Mouse (Mus musculus): ENCODE results near the gene Dohh. TPM values are rescaled to one million over a fixed set of nuclear protein-coding genes. Genes with fewer than 3 reads are reported as not detected.

Dohh gene
- polyA plus RNA-seq, 1 experiment = 23.0 TPM

GRCm38 (mm10) chr10:81362336-81362949 is 21.8 kb upstream of the Dohh start:
- TF ChIP-seq CTCF (IDR thresholded peaks at IDR 0.05; ENCODE audit: control insufficient read depth, insufficient read depth, low read length) = no peak
- TF ChIP-seq POLR2A (IDR thresholded peaks at IDR 0.05; ENCODE audit: borderline replicate concordance, control insufficient read depth, low read depth, low read length) = peak; percentile 66; the same call in 1 of the 2 replicates
- no peak overlapping the region for H3K4me3 ChIP-seq (replicated peaks; ENCODE audit: control insufficient read depth, low read depth, low read length)
- H3K4me1 ChIP-seq (ENCODE audit: control insufficient read depth, insufficient read depth, low read length) = peaks cover 8% of the 10 kb centered on the region
- H3K27ac ChIP-seq (ENCODE audit: control insufficient read depth, insufficient read depth, low read depth, low read length, poor library complexity) = peak overlapping the region; percentile 67
- WGBS = 64% methylated on average over 12 of the region's 12 CpGs

GRCm38 (mm10) chr10:81363436-81364346 is 20.5 kb upstream of the Dohh start:
- Histone ChIP-seq H3K4me1 (ENCODE audit: control insufficient read depth, insufficient read depth, low read length) (peaks cover 7% of the 10 kb centered on the region), H3K27ac (ENCODE audit: control insufficient read depth, insufficient read depth, low read depth, low read length, poor library complexity) (peak overlapping the region; percentile 67; the same call in 1 of the 2 replicates), H3K4me3 (replicated peaks; ENCODE audit: control insufficient read depth, low read depth, low read length) (no peak overlapping the region)
- 91% methylated on average over 54 of the region's 54 CpGs for WGBS
- no peak for TF ChIP-seq POLR2A (IDR thresholded peaks at IDR 0.05; ENCODE audit: borderline replicate concordance, control insufficient read depth, low read depth, low read length)

GRCm38 (mm10) chr10:81364666-81365065 is 19.6 kb upstream of the Dohh start:
- TF ChIP-seq CTCF (IDR thresholded peaks at IDR 0.05; ENCODE audit: control insufficient read depth, insufficient read depth, low read length) (no peak), POLR2A (IDR thresholded peaks at IDR 0.05; ENCODE audit: borderline replicate concordance, control insufficient read depth, low read depth, low read length) (0 out of 2 replicates have a peak, but pooled peaks have one; percentile 39)
- WGBS = 89% methylated on average over 28 of the region's 28 CpGs
- Histone ChIP-seq H3K27ac (ENCODE audit: control insufficient read depth, insufficient read depth, low read depth, low read length, poor library complexity) (no peak overlapping the region), H3K4me1 (ENCODE audit: control insufficient read depth, insufficient read depth, low read length) (peaks cover 7% of the 10 kb centered on the region), H3K4me3 (replicated peaks; ENCODE audit: control insufficient read depth, low read depth, low read length) (no peak overlapping the region)

- WGBS = 72% methylated on average over 4 of the region's 4 CpGs
- H3K4me3 ChIP-seq (replicated peaks; ENCODE audit: control insufficient read depth, low read depth, low read length) = no peak overlapping the region
- H3K27ac ChIP-seq (ENCODE audit: control insufficient read depth, insufficient read depth, low read depth, low read length, poor library complexity) = 0 out of 2 replicates have a peak overlapping the region, but pooled peaks have one; percentile 40
- peaks cover 7% of the 10 kb centered on the region for H3K4me1 ChIP-seq (ENCODE audit: control insufficient read depth, insufficient read depth, low read length)
- TF ChIP-seq POLR2A (IDR thresholded peaks at IDR 0.05; ENCODE audit: borderline replicate concordance, control insufficient read depth, low read depth, low read length) (no peak), CTCF (IDR thresholded peaks at IDR 0.05; ENCODE audit: control insufficient read depth, insufficient read depth, low read length) (no peak)
These were observed 19.2 kb upstream of the Dohh start for GRCm38 (mm10) chr10:81365073-81365472.

GRCm38 (mm10) chr10:81365672-81366476 is 18.4 kb upstream of the Dohh start, which contains the start of gene 4930404N11Rik:
Gene 4930404N11Rik (minus strand): TSS chr10:81365816.
- TF ChIP-seq CTCF (IDR thresholded peaks at IDR 0.05; ENCODE audit: control insufficient read depth, insufficient read depth, low read length) (no peak), POLR2A (IDR thresholded peaks at IDR 0.05; ENCODE audit: borderline replicate concordance, control insufficient read depth, low read depth, low read length) (peak; percentile 50; the same call in 1 of the 2 replicates)
- Histone ChIP-seq H3K27ac (ENCODE audit: control insufficient read depth, insufficient read depth, low read depth, low read length, poor library complexity) (peak within 1 kb of the TSS; percentile 45), H3K4me1 (ENCODE audit: control insufficient read depth, insufficient read depth, low read length) (peaks cover 7% of the 10 kb centered on the region)

GRCm38 (mm10) chr10:81366477-81367206 is 17.6 kb upstream of the Dohh start:
- Histone ChIP-seq H3K4me3 (replicated peaks; ENCODE audit: control insufficient read depth, low read depth, low read length) (no peak overlapping the region), H3K4me1 (ENCODE audit: control insufficient read depth, insufficient read depth, low read length) (peaks cover 7% of the 10 kb centered on the region), H3K27ac (ENCODE audit: control insufficient read depth, insufficient read depth, low read depth, low read length, poor library complexity) (peak overlapping the region; percentile 45; the same call in 1 of the 2 replicates)
- TF ChIP-seq POLR2A (IDR thresholded peaks at IDR 0.05; ENCODE audit: borderline replicate concordance, control insufficient read depth, low read depth, low read length) (no peak), CTCF (IDR thresholded peaks at IDR 0.05; ENCODE audit: control insufficient read depth, insufficient read depth, low read length) (no peak)
- WGBS = 60% methylated on average over 6 of the region's 6 CpGs

More at GRCm38 (mm10) chr10:81365672-81366476, 18.4 kb upstream of the Dohh start, which contains the start of gene 4930404N11Rik:
- WGBS = 30% methylated on average over 12 of the region's 12 CpGs
- no peak within 1 kb of the TSS for H3K4me3 ChIP-seq (replicated peaks; ENCODE audit: control insufficient read depth, low read depth, low read length)

GRCm38 (mm10) chr10:81367207-81367495 is 17.1 kb upstream of the Dohh start:
- peak overlapping the region; percentile 30; the same call in 1 of the 2 replicates for H3K27ac ChIP-seq (ENCODE audit: control insufficient read depth, insufficient read depth, low read depth, low read length, poor library complexity)
- H3K4me1 ChIP-seq (ENCODE audit: control insufficient read depth, insufficient read depth, low read length) = peaks cover 4% of the 10 kb centered on the region; the same call in 1 of the 2 replicates
- WGBS = 88% methylated on average over 6 of the region's 6 CpGs
- H3K4me3 ChIP-seq (replicated peaks; ENCODE audit: control insufficient read depth, low read depth, low read length) = no peak overlapping the region
- TF ChIP-seq CTCF (IDR thresholded peaks at IDR 0.05; ENCODE audit: control insufficient read depth, insufficient read depth, low read length) = no peak
- TF ChIP-seq POLR2A (IDR thresholded peaks at IDR 0.05; ENCODE audit: borderline replicate concordance, control insufficient read depth, low read depth, low read length) = no peak

All from bone marrow, adult 2 months (tissue).